ENCODE assay signal across 17 mouse cellular contexts in the genomic region with DNA sequence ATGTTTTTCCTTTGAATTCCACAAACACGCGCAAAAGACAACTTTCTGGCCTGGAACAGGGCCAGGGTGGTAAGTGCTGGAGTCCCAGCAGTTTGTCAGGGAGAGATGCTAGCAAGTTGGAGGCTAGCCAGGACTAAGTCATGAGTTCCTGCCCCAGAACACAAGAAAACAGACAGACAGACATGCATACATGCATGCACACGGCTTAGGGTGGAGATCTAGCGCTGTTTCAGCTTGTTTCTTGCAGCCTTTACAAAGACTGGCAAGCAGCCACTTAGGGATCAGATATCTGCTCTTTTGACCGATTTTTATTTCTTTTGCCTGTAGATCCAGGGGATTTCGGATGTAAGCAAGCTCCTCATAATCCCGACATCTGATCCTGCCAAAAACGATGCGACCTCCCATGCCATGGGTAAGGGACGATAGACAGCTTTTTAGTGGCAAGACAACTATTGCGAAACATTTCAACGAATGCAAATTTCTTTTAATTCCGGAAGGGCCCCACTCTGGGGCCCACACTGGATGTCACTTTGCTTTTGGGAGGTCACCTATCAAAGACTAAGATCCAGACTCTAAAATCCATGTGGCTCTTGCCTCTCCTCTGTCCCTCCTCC. TPM values are rescaled to one million over a fixed set of nuclear protein-coding genes. Genes with fewer than 3 reads are reported as not detected.
DNase-seq lines count a peak whose midpoint lies in the region; ATAC-seq and TF ChIP-seq lines count a peak whose summit lies in the region.
"Had no signal": no experiment of that assay in that cellular context is flagged by ENCODE, and none has a peak within 500 bp of the region (broad histone marks: within the 10 kb centered on the region; RNA-seq: fewer than 3 reads in every experiment).

No protein-coding gene starts in this region.

- DNase-seq in kidney, postnatal 25 days, result no peak
- DNase-seq in lung, postnatal 36 days, result no peak
- peak; percentile 91 for DNase-seq in embryonic facial prominence, embryonic 14.5 days (ENCODE audit: low spot score)
- no peak for DNase-seq in thymus, postnatal 10 days (ENCODE audit: low spot score in 2 of 2)
- DNase-seq: cerebellum, adult 11-12 months; gastrocnemius, postnatal 36 days; thymus, postnatal 36 days had no signal

- no peak for TF ChIP-seq CTCF in intestine, postnatal 0 days (IDR thresholded peaks at IDR 0.05; ENCODE audit: low read depth)

- 0 out of 2 replicates have a peak, but pooled peaks have one; percentile 20 for ATAC-seq in kidney, embryonic 14.5 days (ENCODE audit: low FRiP score, low TSS enrichment)
- ATAC-seq in lung, embryonic 15.5 days (ENCODE audit: borderline replicate concordance, extremely low read depth, low FRiP score, low TSS enrichment), result peak; percentile 81; the same call in 1 of the 2 replicates
- peak; percentile 86; the same call in 1 of the 2 replicates for ATAC-seq in embryonic facial prominence, embryonic 14.5 days (ENCODE audit: low read depth)
- ATAC-seq in intestine, postnatal 0 days, result no peak
- ATAC-seq: midbrain, embryonic 15.5 days had no signal

- H3K4me2 ChIP-seq in kidney, embryonic 14.5 days (replicated peaks; ENCODE audit: low read depth, low read length), result no peak overlapping the region
- H3K4me2 ChIP-seq in lung, embryonic 15.5 days, result no peak overlapping the region
- peak overlapping the region; percentile 32 for H3K4me2 ChIP-seq in embryonic facial prominence, embryonic 14.5 days (ENCODE audit: low read depth, low read length)
- H3K4me2 ChIP-seq in intestine, postnatal 0 days (replicated peaks; ENCODE audit: low read depth), result peak overlapping the region; percentile 27; the same call in 1 of the 2 replicates
- H3K4me2 ChIP-seq: heart, embryonic 15.5 days; hindbrain, embryonic 15.5 days; midbrain, embryonic 15.5 days; neural tube, embryonic 13.5 days had no signal

- 0 out of 2 replicates have a peak overlapping the region, but pooled peaks have one; percentile 7 for H3K27ac ChIP-seq in kidney, embryonic 14.5 days (ENCODE audit: low read depth, low read length)
- peak overlapping the region; percentile 75 for H3K27ac ChIP-seq in lung, embryonic 15.5 days
- no peak overlapping the region for H3K27ac ChIP-seq in embryonic facial prominence, embryonic 14.5 days (replicated peaks; ENCODE audit: low read depth, low read length)
- no peak overlapping the region for H3K27ac ChIP-seq in intestine, postnatal 0 days (ENCODE audit: low read depth, low read length)
- H3K27ac ChIP-seq: heart, embryonic 15.5 days; hindbrain, embryonic 15.5 days; liver, embryonic 14.5 days; midbrain, embryonic 15.5 days; neural tube, embryonic 13.5 days had no signal

- no peaks in the 10 kb centered on the region for H3K4me1 ChIP-seq in kidney, embryonic 14.5 days (ENCODE audit: control insufficient read depth, insufficient read depth, low read length)
- peaks cover 6% of the 10 kb centered on the region; the same call in 1 of the 2 replicates for H3K4me1 ChIP-seq in lung, embryonic 15.5 days
- H3K4me1 ChIP-seq in embryonic facial prominence, embryonic 14.5 days (ENCODE audit: control insufficient read depth, insufficient read depth, low read length), result peaks cover 4% of the 10 kb centered on the region; the same call in 1 of the 2 replicates
- no peaks in the 10 kb centered on the region for H3K4me1 ChIP-seq in intestine, postnatal 0 days (replicated peaks; ENCODE audit: control insufficient read depth, insufficient read depth, low read length)
- H3K4me1 ChIP-seq: hindbrain, embryonic 15.5 days; midbrain, embryonic 15.5 days; neural tube, embryonic 13.5 days had no signal

- no peak overlapping the region for H3K9ac ChIP-seq in kidney, embryonic 14.5 days (ENCODE audit: low read depth, low read length)
- no peak overlapping the region for H3K9ac ChIP-seq in lung, embryonic 15.5 days
- no peak overlapping the region for H3K9ac ChIP-seq in embryonic facial prominence, embryonic 14.5 days (ENCODE audit: low read depth, low read length)
- H3K9ac ChIP-seq in intestine, postnatal 0 days (ENCODE audit: low read depth, low read length), result no peak overlapping the region
- H3K9ac ChIP-seq: heart, embryonic 15.5 days; hindbrain, embryonic 15.5 days; liver, embryonic 14.5 days; midbrain, embryonic 15.5 days; neural tube, embryonic 13.5 days had no signal

- H3K27me3 ChIP-seq in kidney, embryonic 14.5 days (ENCODE audit: control insufficient read depth, insufficient read depth, low read length), result no peaks in the 10 kb centered on the region
- no peaks in the 10 kb centered on the region for H3K27me3 ChIP-seq in lung, embryonic 15.5 days
- no peaks in the 10 kb centered on the region for H3K27me3 ChIP-seq in embryonic facial prominence, embryonic 14.5 days (replicated peaks; ENCODE audit: control insufficient read depth, insufficient read depth, low read length)
- H3K27me3 ChIP-seq in intestine, postnatal 0 days (replicated peaks; ENCODE audit: control insufficient read depth, insufficient read depth, low read length), result no peaks in the 10 kb centered on the region
- H3K27me3 ChIP-seq: CH12.LX; heart, embryonic 15.5 days; hindbrain, embryonic 15.5 days; midbrain, embryonic 15.5 days; neural tube, embryonic 13.5 days had no signal

- H3K36me3 ChIP-seq in kidney, embryonic 14.5 days (ENCODE audit: control insufficient read depth, insufficient read depth, low read length), result peaks cover 10% of the 10 kb centered on the region
- peaks cover 7% of the 10 kb centered on the region for H3K36me3 ChIP-seq in lung, embryonic 15.5 days
- H3K36me3 ChIP-seq in embryonic facial prominence, embryonic 14.5 days (ENCODE audit: control insufficient read depth, insufficient read depth, low read length), result peaks cover 19% of the 10 kb centered on the region
- peaks cover 4% of the 10 kb centered on the region; the same call in 1 of the 2 replicates for H3K36me3 ChIP-seq in intestine, postnatal 0 days (ENCODE audit: control insufficient read depth, insufficient read depth)
- H3K36me3 ChIP-seq: midbrain, embryonic 15.5 days had no signal

- WGBS in kidney, embryonic 14.5 days, result 67% methylated on average over 13 of the region's 13 CpGs
- WGBS in lung, embryonic 15.5 days, result 45% methylated on average over 13 of the region's 13 CpGs
- 55% methylated on average over 13 of the region's 13 CpGs for WGBS in embryonic facial prominence, embryonic 14.5 days
- 70% methylated on average over 13 of the region's 13 CpGs for WGBS in intestine, postnatal 0 days

- no peaks in the 10 kb centered on the region for H3K9me3 ChIP-seq in kidney, embryonic 14.5 days (ENCODE audit: control insufficient read depth, low read length)
- no peaks in the 10 kb centered on the region for H3K9me3 ChIP-seq in lung, embryonic 15.5 days
- H3K9me3 ChIP-seq in embryonic facial prominence, embryonic 14.5 days (ENCODE audit: control insufficient read depth, low read length), result no peaks in the 10 kb centered on the region
- no peaks in the 10 kb centered on the region for H3K9me3 ChIP-seq in intestine, postnatal 0 days (ENCODE audit: control insufficient read depth)
- H3K9me3 ChIP-seq: heart, embryonic 15.5 days; hindbrain, embryonic 15.5 days; midbrain, embryonic 15.5 days; neural tube, embryonic 13.5 days had no signal

- H3K4me3 ChIP-seq in kidney, embryonic 14.5 days (ENCODE audit: low read length), result no peak overlapping the region
- no peak overlapping the region for H3K4me3 ChIP-seq in lung, embryonic 15.5 days
- H3K4me3 ChIP-seq in embryonic facial prominence, embryonic 14.5 days (ENCODE audit: low read depth, low read length), result no peak overlapping the region
- H3K4me3 ChIP-seq in intestine, postnatal 0 days (ENCODE audit: low read depth, low read length), result no peak overlapping the region
- H3K4me3 ChIP-seq: erythroblast, embryonic 14.5 days; heart, embryonic 15.5 days; hindbrain, embryonic 15.5 days; midbrain, embryonic 15.5 days; neural tube, embryonic 13.5 days had no signal

RNA-seq across cellular contexts. Expression of a gene that starts 17.7 kb away (rescaled TPM):
- 526 and 601 TPM in 2 replicates for polyA plus RNA-seq in kidney, embryonic 14.5 days (2014; fragmentation: Nextera tagmentation; extraction: Ambion mirVana)
- 529 TPM in 2 replicates for polyA plus RNA-seq in lung, embryonic 15.5 days (2015; fragmentation: Nextera tagmentation; extraction: Ambion mirVana)
- polyA plus RNA-seq in embryonic facial prominence, embryonic 14.5 days (2014; fragmentation: Nextera tagmentation; extraction: Ambion mirVana), result 325 and 357 TPM in 2 replicates
- 373 and 385 TPM in 2 replicates for polyA plus RNA-seq in intestine, postnatal 0 days (2015; fragmentation: Nextera tagmentation; extraction: Ambion mirVana)

Comparison
In these comparisons a context has a peak if more than half of its experiments do, and no peak if none do; other contexts are left out.
1. H3K27ac ChIP-seq: peak in kidney, embryonic 14.5 days (single experiment) and lung, embryonic 15.5 days (single experiment); none in embryonic facial prominence, embryonic 14.5 days (single experiment) and intestine, postnatal 0 days (single experiment).
2. H3K4me2 ChIP-seq: peak in embryonic facial prominence, embryonic 14.5 days (single experiment) and intestine, postnatal 0 days (single experiment); none in kidney, embryonic 14.5 days (single experiment) and lung, embryonic 15.5 days (single experiment).